13 mouse cellular contexts compared by ENCODE assay signal in the genomic region with DNA sequence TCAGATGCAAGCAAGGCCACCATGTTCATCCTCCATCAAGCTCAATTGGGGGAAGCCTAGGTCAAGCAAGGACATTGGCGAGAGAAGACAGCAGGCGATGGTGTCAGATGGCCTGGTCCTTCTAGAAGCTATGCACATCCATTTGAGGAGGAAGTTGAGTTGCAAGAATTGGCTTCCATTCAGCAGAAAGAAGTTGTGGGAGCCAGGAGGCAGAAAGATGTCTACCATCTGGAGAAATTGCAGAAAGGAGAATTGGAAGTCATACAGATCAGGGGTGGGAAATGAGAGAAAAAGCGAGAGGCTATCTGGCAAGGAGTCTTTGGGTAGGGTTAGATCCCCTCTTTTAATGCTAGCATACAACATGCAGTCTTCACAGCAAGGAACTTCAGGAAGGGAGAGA. TPM values are rescaled to one million over a fixed set of nuclear protein-coding genes. Genes with fewer than 3 reads are reported as not detected.
DNase-seq lines count a peak whose midpoint lies in the region; ATAC-seq and TF ChIP-seq lines count a peak whose summit lies in the region.
"Had no signal": no experiment of that assay in that cellular context is flagged by ENCODE, and none has a peak within 500 bp of the region (broad histone marks: within the 10 kb centered on the region; RNA-seq: fewer than 3 reads in every experiment).

No protein-coding gene starts in this region.

- WGBS in stomach, embryonic 15.5 days: 65% methylated on average over 3 of the region's 3 CpGs
- 68% methylated on average over 3 of the region's 3 CpGs for WGBS in stomach, postnatal 0 days
- WGBS in stomach, embryonic 16.5 days: 53% methylated on average over 3 of the region's 3 CpGs

- no peaks in the 10 kb centered on the region for H3K9me3 ChIP-seq in stomach, embryonic 15.5 days
- H3K9me3 ChIP-seq in stomach, postnatal 0 days (ENCODE audit: control insufficient read depth, low read length): no peaks in the 10 kb centered on the region
- H3K9me3 ChIP-seq in stomach, embryonic 16.5 days (replicated peaks; ENCODE audit: control insufficient read depth, low read length): no peaks in the 10 kb centered on the region
- H3K9me3 ChIP-seq: embryonic facial prominence, embryonic 12.5 days; hindbrain, embryonic 10.5 days; neural tube, embryonic 15.5 days had no signal

- no peak overlapping the region for H3K9ac ChIP-seq in stomach, embryonic 15.5 days
- no peak overlapping the region for H3K9ac ChIP-seq in stomach, postnatal 0 days (ENCODE audit: low read length)
- H3K9ac ChIP-seq in stomach, embryonic 16.5 days (ENCODE audit: low read length): no peak overlapping the region
- H3K9ac ChIP-seq: embryonic facial prominence, embryonic 12.5 days; neural tube, embryonic 15.5 days had no signal

- H3K4me1 ChIP-seq in stomach, embryonic 15.5 days: no peaks in the 10 kb centered on the region
- no peaks in the 10 kb centered on the region for H3K4me1 ChIP-seq in stomach, postnatal 0 days (replicated peaks; ENCODE audit: control insufficient read depth, insufficient read depth)
- peaks cover 6% of the 10 kb centered on the region for H3K4me1 ChIP-seq in stomach, embryonic 16.5 days (ENCODE audit: control insufficient read depth, insufficient read depth, low read length)
- H3K4me1 ChIP-seq: embryonic facial prominence, embryonic 12.5 days had no signal

- no peak overlapping the region for H3K4me2 ChIP-seq in stomach, embryonic 15.5 days
- H3K4me2 ChIP-seq in stomach, postnatal 0 days (replicated peaks; ENCODE audit: low read depth): no peak overlapping the region
- H3K4me2 ChIP-seq in stomach, embryonic 16.5 days (ENCODE audit: low read depth, low read length): no peak overlapping the region
- H3K4me2 ChIP-seq: embryonic facial prominence, embryonic 12.5 days; neural tube, embryonic 15.5 days had no signal

- TF ChIP-seq CTCF in stomach, postnatal 0 days (IDR thresholded peaks at IDR 0.05; ENCODE audit: low read depth): no peak

- H3K4me3 ChIP-seq in stomach, embryonic 15.5 days (replicated peaks): no peak overlapping the region
- no peak overlapping the region for H3K4me3 ChIP-seq in stomach, postnatal 0 days (ENCODE audit: low read depth, low read length)
- no peak overlapping the region for H3K4me3 ChIP-seq in stomach, embryonic 16.5 days (replicated peaks; ENCODE audit: low read length)
- H3K4me3 ChIP-seq: embryonic facial prominence, embryonic 12.5 days; hindbrain, embryonic 10.5 days; neural tube, embryonic 15.5 days had no signal

- H3K36me3 ChIP-seq in stomach, embryonic 15.5 days: no peaks in the 10 kb centered on the region
- H3K36me3 ChIP-seq in stomach, postnatal 0 days (ENCODE audit: control insufficient read depth, insufficient read depth, low read length): no peaks in the 10 kb centered on the region
- no peaks in the 10 kb centered on the region for H3K36me3 ChIP-seq in stomach, embryonic 16.5 days (ENCODE audit: control insufficient read depth, insufficient read depth, low read length)
- H3K36me3 ChIP-seq: embryonic facial prominence, embryonic 12.5 days; hindbrain, embryonic 10.5 days; neural tube, embryonic 15.5 days had no signal

- peak overlapping the region; percentile 68; the same call in 1 of the 2 replicates for H3K27ac ChIP-seq in stomach, embryonic 15.5 days
- H3K27ac ChIP-seq in stomach, postnatal 0 days (replicated peaks): no peak overlapping the region
- H3K27ac ChIP-seq in stomach, embryonic 16.5 days (ENCODE audit: low read length): peak overlapping the region; percentile 36
- H3K27ac ChIP-seq: embryonic facial prominence, embryonic 12.5 days; hindbrain, embryonic 10.5 days; neural tube, embryonic 15.5 days had no signal

- TF ChIP-seq EP300 in stomach, postnatal 0 days (optimal IDR thresholded peaks at IDR 0.05): no peak

- H3K27me3 ChIP-seq in stomach, embryonic 15.5 days (replicated peaks): no peaks in the 10 kb centered on the region
- H3K27me3 ChIP-seq in stomach, postnatal 0 days (ENCODE audit: control insufficient read depth, insufficient read depth, low read length): no peaks in the 10 kb centered on the region
- H3K27me3 ChIP-seq in stomach, embryonic 16.5 days (ENCODE audit: control insufficient read depth, insufficient read depth, low read length): no peaks in the 10 kb centered on the region
- H3K27me3 ChIP-seq: embryonic facial prominence, embryonic 12.5 days; neural tube, embryonic 15.5 days had no signal

- peak; percentile 48 for ATAC-seq in frontal cortex, adult (ENCODE audit: low TSS enrichment)
- no peak for ATAC-seq in stomach, embryonic 15.5 days (ENCODE audit: insufficient read depth, low FRiP score, low read depth)
- ATAC-seq in stomach, postnatal 0 days (ENCODE audit: low FRiP score, low TSS enrichment): no peak
- ATAC-seq in stomach, embryonic 16.5 days (ENCODE audit: insufficient read depth, low FRiP score): peak; percentile 33; the same call in 1 of the 2 replicates
- ATAC-seq: intestine, postnatal 0 days had no signal

- no peak for DNase-seq in frontal cortex, postnatal 25 days (ENCODE audit: low spot score in 2 of 2)
- DNase-seq in layer of hippocampus, adult 9-11 months: peak; percentile 25
- DNase-seq in layer of hippocampus, adult 18-20 months (ENCODE audit: low spot score in 2 of 2): no peak
- DNase-seq in stomach, postnatal 0 days (ENCODE audit: low spot score): no peak
- DNase-seq in cerebellum, adult 18-20 months: no peak
- DNase-seq: adrenal gland, adult 8-10 months had no signal

RNA-seq across cellular contexts. Expression of a gene that starts 44.1 kb away (rescaled TPM):
- total RNA-seq in layer of hippocampus, adult 18-20 months (2021): 1,000 to 10,000 TPM; 2,247 to 2,276 TPM
- 10.4 and 10.8 TPM in 2 replicates for polyA plus RNA-seq in stomach, embryonic 15.5 days (2015; fragmentation: Nextera tagmentation; extraction: Ambion mirVana)
- polyA plus RNA-seq in stomach, postnatal 0 days (2015; fragmentation: Nextera tagmentation; extraction: Ambion mirVana): 8.5 and 10.8 TPM in 2 replicates
- 11.3 and 12.3 TPM in 2 replicates for polyA plus RNA-seq in stomach, embryonic 16.5 days (2015; fragmentation: Nextera tagmentation; extraction: Ambion mirVana)

Comparison
In these comparisons a context has a peak if more than half of its experiments do, and no peak if none do; other contexts are left out.
1. ATAC-seq: peak in frontal cortex, adult (single experiment) and stomach, embryonic 16.5 days (single experiment); none in stomach, embryonic 15.5 days (single experiment) and stomach, postnatal 0 days (single experiment).